Mouse (Mus musculus) lung, postnatal 14 days (tissue): ENCODE results near the gene Mtx2.

Experiments
- DNase-seq: peaks from one replicate; pipeline ENCODE4 v3.0.0; 2021

Gene Mtx2

DNA sequence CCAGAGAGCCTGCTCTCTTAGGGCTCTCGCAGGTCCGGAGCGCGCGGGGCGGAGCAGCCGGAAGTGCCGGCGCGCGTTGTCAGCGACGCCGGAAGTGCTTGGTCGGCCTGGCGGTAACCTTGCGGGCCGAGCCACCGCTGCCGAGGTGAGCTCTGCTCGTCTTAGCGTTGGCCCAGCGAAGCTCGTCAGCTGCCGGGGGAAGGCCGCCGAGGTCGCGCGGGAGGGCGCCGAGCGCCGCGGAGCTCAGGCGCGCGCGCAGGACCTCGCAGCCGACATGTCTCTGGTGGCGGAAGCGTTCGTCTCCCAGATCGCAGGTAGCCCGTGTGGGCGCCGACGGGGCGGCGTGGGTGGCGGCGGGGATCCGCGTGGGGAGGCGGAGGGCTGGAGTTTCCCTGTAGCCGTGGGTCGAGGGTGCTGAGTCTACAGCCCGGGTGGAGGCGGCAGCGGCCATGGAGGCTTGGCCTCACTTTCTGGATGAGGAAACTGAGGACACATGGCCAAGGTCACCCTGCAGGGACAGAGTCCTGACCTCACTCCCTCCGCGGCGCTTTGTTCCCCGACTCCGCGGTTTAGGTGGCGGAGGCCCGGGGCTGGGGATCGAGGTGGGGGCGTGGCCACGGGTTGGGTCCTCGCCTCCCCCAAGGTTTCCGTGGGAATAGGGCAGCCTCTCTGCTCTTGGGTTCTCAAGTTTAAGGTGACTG, at the start of gene Mtx2:
Gene Mtx2 (plus strand): TSS at position 74 of the 701 bp plus-strand sequence.
- peak; percentile 74 for DNase-seq

DNA sequence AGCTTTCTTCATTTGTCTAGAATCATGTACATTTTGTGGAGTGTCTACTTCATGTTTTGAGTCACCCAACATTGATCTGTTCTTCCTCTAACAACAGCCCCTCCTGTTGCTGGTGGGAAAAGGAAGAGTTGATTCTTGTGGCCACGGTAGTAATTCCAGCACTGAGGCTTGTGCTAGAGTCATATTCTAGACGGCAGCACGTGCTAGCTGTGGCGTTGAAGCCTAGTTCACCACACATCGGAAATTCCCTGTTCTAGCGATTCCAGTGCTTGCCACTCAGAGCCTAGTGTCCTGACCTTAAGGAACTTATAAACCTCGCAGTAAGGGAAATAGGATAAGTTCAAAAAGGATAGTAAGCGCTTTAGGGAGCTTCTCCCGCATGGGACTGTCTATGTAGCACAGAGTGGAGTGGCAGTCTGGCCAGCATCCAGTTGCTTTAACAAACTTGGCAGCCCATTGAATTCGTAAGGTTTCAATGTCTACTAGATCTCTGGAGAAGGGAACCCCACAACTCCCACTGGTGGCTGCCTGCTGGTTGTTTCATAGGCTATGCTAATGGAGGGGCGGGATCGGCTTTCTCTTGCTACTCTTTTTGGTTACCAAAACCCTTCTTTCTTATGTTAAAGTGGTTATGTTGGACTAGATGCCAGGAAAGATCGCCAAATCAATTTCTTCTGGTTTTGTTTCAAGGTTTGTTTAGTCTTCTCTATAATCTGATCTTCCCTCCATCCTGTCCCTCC, 47.9 kb upstream of the Mtx2 start:
- no peak for DNase-seq

DNA sequence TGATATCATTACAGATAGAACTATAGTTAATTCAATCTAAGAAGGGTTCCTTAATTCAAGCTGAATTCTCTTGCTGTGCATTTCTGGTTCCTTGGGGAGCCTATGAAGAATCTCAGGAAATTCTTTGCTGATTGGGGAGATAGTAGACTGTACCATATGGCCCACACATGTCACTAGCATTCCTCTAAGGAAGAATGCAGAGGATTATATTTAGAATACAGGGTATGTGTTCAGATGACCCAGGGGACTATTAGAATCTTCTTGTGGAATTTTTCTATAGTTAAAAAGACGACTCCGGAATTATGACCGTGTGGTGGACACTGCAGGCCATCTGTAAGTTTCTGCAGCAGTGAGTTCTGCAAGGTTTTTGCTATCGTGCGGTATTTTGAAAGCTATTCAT, 44.2 kb upstream of the Mtx2 start:
- no peak for DNase-seq

DNA sequence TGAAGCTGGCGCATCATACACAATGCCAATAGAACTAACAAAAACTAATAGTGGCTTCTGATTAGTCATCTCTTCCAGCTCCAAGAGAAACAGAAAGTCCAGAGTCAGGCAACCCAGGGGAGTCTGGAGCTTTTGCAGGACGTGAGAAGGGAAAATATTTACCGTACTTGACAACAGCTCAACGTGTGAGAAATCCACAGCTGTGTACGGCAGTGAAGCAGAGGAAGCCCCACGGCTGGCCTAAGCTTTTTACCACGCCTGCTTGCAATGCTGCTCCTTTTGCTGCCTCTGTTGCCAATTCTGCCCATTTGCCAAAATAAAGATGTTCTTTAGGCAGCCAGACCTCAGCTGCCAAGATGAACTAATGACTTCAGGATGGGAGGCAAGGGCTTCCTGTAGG, 30.1 kb upstream of the Mtx2 start:
- no peak for DNase-seq

DNA sequence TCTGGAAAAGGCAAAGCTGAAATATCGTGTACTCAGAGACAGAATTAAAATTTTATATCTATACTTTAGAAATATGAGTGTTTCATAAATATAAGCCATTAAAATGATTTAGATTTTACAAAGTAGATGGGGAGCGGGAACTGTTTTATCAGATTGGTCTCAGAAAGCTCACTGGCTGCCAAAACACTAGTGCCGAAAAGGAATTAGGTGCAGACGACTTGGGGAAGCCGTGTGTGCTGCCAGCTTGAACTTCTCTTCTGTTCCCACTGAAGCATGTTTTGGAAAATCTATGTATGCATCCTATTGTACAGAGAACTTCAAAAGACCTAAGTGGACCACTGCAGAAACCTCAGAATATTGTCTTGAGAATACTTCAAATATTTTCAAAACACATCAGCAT, 17.2 kb upstream of the Mtx2 start:
- no peak for DNase-seq

DNA sequence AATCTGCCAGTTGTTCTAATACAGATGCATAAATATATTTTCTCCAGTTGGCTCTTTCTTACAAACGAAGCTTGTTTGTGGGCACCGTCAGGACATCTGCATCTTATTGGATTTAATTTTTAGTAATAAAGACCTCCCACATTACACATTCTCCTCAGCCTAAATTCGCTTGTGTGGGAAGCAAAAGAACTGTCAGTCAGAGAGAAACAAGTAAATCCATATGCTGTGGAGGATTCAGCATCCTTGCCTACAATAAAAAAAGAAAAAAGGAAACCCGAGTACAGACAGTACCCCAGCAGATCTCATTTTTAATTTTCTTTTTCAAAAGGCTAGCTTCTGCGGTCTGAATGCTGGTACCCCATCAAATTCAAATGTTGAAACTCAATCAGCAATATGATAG, 2.9 kb upstream of the Mtx2 start:
- DNase-seq: no peak

DNA sequence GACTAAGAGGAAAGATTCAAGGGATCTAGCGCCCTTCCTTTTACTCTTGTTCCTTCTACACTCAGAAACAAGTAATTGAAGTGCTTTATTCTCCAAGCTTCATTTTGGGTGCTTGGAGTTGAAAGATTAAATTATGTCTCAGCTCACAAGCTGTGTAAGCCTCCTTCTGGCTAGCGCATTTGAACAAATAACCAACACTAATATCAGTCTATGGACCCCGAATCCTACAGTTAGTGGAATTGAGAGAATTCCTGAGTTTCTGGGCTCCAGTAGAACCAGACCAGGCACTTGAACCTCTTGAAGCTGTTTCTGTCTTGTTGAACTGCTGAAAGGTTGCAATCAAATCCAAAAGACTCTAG, 253 bp upstream of the Mtx2 start:
- DNase-seq: no peak

DNA sequence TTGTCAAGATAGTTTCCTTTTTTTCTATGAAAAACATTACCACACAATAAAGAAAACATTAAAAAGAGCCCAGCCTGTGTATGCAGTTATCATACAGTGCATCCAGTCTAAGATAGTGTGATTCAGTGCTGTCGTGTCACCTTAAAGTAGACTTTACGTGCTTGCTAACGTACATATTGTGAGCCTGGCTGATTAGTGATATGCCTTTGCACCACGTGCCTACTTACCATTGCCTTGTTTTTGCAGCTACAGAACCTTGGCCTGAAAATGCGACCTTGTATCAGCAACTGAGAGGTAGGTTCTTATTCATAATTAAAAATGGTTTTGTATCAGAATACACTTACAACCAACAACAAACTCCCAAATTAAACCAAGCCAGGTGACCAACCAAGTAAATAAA, 21.4 kb downstream of the Mtx2 start:
- no peak for DNase-seq

DNA sequence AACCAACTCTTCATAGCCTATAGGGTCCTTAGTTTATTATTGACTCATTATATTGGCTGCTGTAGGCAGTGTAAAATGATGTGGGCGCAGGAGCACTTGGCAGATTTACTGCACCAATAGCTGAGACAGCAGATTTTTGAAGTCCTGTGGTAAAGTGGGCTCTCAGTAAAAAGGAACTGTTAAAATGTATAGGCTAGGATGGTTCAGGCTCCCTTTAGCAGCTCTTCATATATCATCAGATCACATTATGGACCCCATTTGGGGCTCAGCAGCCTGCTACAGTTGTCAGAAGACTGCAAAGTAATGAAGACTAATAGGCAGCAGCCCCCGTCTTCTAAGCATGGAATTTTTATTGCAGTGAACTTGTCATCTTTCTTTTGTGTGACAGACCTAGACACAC, 21.9 kb downstream of the Mtx2 start:
- no peak for DNase-seq

DNA sequence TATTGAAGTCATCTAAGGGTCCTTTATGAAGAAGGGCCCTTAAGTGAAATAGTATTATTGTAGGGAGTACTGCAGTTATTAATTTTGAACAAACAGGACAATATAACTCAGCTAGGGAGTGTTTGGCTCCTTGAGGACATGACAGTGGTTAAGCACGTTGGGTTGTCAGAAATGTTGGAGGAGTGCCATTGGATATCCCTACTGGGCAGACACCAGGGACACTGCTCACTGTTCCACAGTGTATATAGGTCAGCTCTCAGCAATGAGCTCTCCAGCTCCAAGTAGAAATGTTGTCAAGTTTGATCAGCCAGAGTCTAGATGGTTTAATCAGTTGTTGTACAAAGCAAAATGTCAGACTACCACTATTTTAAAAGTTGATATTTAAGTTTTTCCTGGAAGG, 24.4 kb downstream of the Mtx2 start:
- no peak for DNase-seq

DNA sequence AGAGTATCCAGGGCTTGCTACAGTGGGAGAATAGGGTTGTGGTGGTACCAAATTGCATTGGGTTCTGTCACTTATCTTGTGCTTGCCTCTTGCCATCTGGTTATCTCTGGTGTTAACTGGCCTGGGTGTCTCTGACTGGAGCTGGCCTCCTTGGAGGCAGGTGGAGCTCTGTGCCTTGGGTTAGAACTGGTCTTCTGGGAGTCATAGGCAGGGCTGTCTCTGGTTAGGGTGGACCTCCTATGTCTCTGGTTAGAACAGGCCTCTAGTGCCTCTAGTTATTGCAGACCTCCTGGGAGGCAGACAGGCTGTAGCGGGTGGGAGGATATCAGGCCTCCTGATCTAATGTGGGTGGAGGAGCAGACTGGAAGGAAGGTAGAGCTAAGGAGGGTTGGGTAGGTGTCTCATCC, 36.5 kb downstream of the Mtx2 start:
- no peak for DNase-seq

DNA sequence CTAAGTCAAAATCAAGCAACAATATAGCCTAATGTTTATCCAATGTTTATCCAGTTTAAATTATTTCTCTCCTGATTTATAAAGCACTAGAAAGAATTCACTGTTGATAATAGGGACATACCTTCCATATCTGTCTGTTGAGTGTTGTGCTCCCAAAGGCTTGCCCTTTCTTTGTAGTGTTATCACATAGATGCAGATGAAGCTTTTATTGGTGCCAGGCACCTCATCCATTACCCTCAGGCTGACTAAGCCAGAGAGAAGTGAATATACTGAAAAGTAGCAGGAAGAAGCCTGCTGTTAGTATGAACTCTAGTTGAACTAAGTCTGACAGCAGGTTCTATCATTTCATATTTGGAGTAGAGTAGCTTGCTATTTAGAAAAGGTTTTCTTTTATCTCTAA, 39.8 kb downstream of the Mtx2 start:
- no peak for DNase-seq

DNA sequence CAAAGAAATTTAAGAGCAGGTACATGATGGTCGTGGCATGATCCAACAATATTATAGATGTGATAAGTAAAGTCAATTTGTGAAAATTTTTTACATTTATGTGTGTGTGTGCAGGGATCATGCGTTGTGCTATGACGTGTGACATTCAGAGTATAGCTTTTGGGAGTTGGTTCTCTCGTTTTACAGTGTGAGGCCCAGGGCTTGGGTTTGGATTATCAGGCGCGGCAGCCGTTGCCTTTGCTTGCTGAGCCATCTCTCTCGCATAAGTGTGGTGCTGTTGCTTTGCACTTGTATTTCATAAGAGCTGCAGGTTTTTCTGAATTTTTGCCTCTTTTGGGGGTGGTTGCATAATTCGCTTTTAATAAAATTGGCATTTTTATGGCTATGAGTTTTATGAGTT, 48.4 kb downstream of the Mtx2 start:
- DNase-seq: no peak

DNA sequence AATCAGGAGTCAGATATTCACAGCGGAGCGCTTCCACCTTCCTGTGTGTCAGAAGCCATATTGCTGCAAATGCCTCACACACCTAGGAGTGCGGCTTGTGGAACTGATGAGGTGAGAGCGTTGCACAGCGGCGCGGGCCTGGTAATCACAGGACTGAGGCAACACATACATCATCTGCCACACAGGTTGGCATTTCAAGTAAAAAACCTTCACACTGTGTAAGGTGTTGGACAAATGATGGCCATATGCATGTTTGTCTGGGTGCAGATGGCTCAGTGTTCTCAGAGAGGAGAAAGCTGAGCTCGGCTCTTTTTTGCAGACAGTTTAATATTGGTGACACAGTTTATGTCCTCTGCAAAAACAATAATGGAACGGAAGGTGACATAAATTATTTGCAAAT, 58.8 kb downstream of the Mtx2 start:
- no peak for DNase-seq

DNA sequence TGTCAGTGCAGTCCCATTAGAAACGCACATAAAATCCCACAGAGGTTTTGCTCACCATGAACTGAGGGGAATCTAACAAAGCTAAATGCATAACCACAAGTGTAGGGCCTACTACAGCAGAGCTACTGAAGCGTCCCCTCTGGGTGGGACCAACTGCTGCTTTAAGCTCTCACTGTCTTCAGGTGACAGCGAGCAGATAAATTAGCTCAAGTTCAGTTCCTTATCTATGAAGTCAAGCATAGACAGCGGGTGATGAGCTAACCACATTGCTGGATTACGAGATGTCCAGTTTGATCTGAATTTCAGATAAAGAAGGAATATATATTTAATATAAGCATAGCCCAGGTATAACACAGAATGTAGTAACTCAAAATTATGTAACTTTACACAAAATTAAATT, 66.3 kb downstream of the Mtx2 start:
- no peak for DNase-seq

DNA sequence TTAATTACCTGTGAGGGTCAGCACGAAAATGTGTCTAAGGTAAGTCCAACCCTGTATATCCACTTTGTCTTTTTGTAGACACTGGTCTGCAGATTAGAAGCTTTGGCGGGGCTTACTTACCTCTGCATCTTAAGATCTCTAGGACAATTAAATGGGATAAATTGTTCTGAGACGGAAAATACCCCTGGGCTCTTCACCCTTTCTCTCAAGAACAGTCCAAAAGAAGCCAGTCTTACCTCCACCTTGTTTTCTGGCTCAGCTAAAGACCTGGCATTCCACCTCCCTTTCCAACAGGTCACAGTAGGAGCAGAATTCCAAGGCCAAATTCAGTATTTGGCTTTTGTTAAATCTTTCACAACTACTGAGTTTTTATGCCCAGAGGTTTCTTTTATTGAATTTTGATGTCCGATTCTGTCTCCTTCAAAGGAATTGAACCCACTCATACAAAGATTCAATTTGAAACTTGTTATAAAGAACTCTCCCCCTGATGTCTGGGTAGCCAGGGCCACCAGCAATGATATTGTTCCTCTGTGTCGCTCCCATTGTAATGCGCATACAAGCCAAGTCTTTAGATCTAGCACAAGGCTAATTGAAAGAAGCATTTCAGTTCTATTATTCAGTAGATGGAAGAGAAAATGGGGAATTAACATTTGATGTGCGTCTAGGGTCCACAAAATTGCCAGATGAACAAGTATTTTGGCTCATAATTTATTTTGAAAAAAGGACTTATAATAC, 67.4 kb downstream of the Mtx2 start:
- DNase-seq: no peak

DNA sequence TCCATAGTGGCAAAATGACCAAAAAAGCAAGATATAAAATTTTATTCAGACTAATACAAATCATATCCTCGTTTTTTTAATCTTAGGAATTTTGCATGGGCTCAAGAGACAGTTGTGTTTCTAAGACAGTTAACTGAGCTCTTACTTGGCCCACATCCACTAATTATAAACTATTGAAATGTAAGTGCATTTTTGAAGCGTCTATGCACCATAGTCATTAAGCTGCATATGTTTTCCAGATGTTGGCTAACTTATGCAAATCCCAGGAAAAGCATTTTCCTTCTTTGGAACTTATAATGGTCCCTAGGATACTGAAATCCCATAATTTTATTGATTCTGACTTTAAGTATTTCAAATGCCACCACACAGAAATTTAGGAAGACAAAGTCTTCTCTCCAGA, 68.5 kb downstream of the Mtx2 start:
- DNase-seq: no peak

DNA sequence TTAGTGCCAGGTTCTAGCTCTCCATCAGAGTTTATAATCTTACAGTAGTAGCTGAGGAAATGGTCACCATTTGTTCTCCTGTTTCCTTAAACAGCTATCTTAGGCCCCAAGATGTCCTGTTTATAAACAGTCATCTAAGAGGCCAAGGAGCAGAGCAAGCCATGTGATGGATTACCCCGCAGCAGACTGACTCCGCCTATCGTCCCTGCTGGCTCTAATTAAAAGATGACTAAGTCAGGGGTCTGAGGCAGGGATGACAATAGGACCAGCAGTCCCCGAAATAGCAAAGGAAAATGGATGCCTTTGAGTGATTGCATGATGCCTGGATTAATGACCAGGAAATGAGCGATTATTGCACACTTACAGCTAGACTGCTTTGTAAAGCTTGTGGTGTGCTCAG, 74.4 kb downstream of the Mtx2 start:
- peak; percentile 50 for DNase-seq

DNA sequence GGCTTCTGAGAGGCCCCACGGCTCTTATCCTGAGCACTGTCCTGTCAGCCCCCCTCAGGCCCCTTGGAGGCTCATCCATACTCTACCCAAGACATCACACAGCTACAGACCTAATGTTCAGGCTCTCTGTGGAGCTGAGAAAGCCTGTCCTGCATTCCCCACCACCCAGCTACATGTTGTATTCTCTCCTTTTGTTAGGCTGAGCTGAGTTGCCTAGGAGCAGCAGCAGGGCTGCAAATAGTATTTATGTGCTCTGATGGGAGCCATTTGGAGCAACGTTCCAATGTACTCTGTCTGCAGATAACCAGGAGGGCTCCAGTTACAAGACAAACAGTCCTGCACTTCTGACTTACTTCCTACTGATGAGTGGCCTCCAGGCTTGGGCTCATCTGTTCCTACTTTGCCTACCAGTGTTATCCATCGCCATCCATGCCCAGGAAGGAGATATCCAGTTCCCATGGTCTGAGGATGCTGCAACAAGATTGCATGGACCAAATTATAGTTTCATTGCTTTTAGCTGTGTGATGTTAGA, 76.2 kb downstream of the Mtx2 start:
- DNase-seq: no peak

DNA sequence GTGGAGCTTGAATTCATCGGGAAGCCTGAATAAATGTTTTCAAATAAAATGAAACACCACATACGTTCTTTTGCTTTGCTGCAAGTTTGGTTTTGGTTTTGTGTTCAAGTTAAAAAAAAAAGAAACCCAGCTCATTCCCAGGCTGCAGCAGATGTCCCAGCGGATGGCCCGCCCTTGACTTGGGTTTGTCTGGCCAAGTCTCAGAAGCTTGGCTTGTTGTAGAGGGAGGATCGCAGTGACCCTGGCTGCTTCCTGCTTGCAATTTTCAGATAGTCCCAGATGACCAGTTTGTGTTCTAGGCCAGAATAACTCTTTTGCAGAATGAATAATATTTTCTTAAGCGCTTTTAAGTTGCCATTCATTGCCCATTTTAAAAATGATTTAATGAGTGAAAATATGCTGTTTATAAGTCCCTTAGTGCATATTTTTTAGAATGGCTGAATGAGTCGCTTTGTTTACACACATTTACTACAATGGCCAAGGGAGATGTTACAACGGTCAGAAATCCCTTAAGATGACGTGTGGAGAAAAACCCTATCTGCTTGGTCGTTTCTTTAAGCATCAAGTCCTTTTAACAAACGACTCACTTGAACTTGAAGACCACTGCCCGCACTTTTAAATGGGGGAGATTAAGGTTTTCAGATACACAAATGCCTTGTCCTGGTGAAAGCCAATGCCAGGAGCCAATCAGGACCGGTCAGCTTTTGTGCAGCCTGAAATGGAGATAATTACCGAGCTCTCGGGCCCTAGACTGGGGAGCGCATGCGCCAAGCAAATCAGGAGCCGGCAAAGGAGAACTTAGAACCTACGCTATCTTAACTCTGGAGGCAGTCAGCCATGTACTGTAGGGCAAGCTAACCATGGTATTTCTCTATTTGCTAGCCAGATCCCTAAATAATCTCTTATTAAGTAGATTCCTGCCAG, 82.0 kb downstream of the Mtx2 start:
- peak; percentile 51 for DNase-seq

DNA sequence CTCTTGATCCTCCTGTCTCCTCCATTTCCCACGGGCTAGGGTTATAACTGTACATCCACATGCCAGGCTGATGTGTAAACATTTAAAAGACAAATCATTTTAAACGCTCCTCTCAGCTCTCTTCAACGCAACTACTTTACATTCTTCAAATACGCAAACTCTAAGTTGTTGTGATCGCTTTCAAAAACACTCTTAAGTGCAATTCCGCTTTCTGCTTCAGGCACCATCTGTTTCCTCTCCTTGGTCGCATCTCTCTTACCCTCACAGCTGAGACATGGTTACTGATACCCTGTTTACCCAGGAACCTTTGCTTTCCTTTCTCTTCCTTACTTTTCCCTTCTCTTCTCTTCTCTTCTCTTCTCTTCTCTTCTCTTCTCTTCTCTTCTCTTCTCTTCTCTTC, 86.4 kb downstream of the Mtx2 start:
- no peak for DNase-seq

DNA sequence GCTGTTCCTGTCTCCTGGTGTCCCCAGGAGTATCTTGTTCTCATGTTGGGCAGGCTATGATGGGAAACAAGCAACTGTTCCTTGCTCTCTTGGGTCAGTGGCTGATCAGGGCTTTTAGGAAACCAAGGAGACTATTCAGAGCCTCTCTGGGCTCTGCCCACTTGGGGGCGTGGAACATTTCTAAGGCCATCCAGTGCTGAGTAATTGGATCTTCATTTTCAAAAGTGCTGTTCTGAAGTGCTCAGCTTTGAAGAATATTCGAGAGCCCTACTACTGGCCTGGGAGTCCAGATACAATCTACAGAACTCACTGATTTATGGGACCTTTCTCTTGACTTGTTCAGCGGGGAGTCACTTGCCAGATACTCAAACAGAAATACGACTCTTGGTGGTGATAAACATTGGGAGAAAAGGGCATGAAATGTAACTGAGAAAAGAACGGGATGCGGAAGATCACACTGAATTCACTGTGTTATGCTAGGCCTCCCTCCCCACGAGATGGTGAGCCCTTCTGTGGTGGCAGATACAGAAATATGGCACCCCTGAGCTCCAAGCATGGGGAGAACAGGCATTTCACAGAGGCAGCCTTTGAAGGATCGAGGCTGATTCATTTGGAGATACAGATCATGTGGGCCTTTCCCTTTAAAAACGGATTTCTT, 92.4 kb downstream of the Mtx2 start:
- no peak for DNase-seq
